Mouse (Mus musculus) lung, embryonic 14.5 days (tissue): ENCODE measurements around the gene Tmem30a. TPM values are rescaled to one million over a fixed set of nuclear protein-coding genes. Genes with fewer than 3 reads are reported as not detected.

ENCODE experiments used
- ATAC-seq: fragments of 200-750 bp; cut with Nextera tagmentation; 2 replicates; pipeline ENCODE4 v1.8.0; 2017; ENCODE audit warnings: mild to moderate bottlenecking, moderate TSS enrichment, moderate library complexity; ENCODE audit not compliant: insufficient read depth
- DNase-seq: peaks from one replicate; pipeline ENCODE4 v3.0.0-alpha.2; 2015
- H3K27ac ChIP-seq: fragments of 300-500 bp; sonication (generic); 2 replicates; pipeline ENCODE4 v1.5.1; 2014; ENCODE audit warnings: low read depth, mild to moderate bottlenecking, moderate library complexity
- H3K27me3 ChIP-seq: fragments of 300-500 bp; sonication (generic); 2 replicates; pipeline ENCODE4 v1.6.1; 2014; ENCODE audit warnings: low read length, control low read depth; ENCODE audit not compliant: insufficient read depth
- H3K36me3 ChIP-seq: fragments of 300-500 bp; sonication (generic); 2 replicates; pipeline ENCODE4 v1.6.1; 2014; ENCODE audit warnings: control low read depth; ENCODE audit not compliant: insufficient read depth
- H3K4me1 ChIP-seq: fragments of 300-500 bp; sonication (generic); 2 replicates; pipeline ENCODE4 v1.6.1; 2014; ENCODE audit warnings: antibody characterized with exemption, control low read depth; ENCODE audit not compliant: insufficient read depth
- H3K4me2 ChIP-seq: fragments of 300-500 bp; sonication (generic); 2 replicates; pipeline ENCODE4 v1.6.1; 2014; ENCODE audit warnings: mild to moderate bottlenecking
- H3K4me3 ChIP-seq: fragments of 300-500 bp; sonication (generic); 2 replicates; pipeline ENCODE4 v1.5.1; 2014; ENCODE audit warnings: low read depth, low read length
- H3K9ac ChIP-seq: fragments of 300-500 bp; sonication (generic); 2 replicates; pipeline ENCODE4 v1.6.1; 2014
- H3K9me3 ChIP-seq: fragments of 300-500 bp; sonication (generic); 2 replicates; pipeline ENCODE4 v1.6.1; 2016; ENCODE audit warnings: low read depth, low read length, control low read depth
- CTCF ChIP-seq: IDR thresholded peaks from 2 replicates; pipeline ENCODE4 v1.5.1; 2016; ENCODE audit warnings: antibody characterized with exemption, low read depth
- WGBS: fragments of 180-500 bp; shearing (Covaris S2); extraction: QIAGEN DNeasy Blood & Tissue Kit; methylation state at CpG from one replicate; pipeline ENCODE4 v1.1.7; 2014; 5-methylcytosine and 5-hydroxymethylcytosine counted together
- polyA plus RNA-seq: library from polyadenylated mRNA; unstranded; fragments of >200 nt; fragmentation: Nextera tagmentation; extraction: Ambion mirVana; gene quantifications from 2 replicates; pipeline ENCODE4 v1.2.1, GENCODE M21; 2014

The Tmem30a gene
- polyA plus RNA-seq, 1 experiment from 2014 or later: 92.2 TPM

GRCm38 (mm10) chr9:79796461-79797135 is 3.3 kb upstream of the Tmem30a start:
- no peak for TF ChIP-seq CTCF

DNA sequence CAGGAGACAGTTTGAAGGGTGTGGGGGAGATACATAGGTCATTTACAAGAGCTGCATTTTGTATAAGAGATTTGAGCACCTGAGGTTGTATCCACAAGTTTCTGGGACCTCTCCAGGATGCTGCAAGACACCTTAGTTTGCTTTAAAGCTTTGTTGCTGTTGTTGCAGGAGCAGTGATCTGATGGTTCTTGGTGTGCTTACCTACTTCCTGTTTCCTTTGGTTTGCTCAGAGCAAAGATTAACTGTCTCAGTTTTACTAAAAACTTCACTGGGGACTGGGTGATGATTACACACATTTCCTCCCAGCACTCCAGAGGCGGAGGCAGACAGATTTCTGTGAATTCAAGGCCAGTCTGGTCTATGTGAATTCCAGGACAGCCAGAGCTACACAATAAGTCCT is 1.8 kb upstream of the Tmem30a start:
- H3K4me1 ChIP-seq: peaks cover 5% of the 10 kb centered on the region; the same call in 1 of the 2 replicates
- no peaks in the 10 kb centered on the region for H3K36me3 ChIP-seq
- H3K9me3 ChIP-seq: no peaks in the 10 kb centered on the region
- no peak overlapping the region for H3K4me2 ChIP-seq
- H3K27me3 ChIP-seq: no peaks in the 10 kb centered on the region
- DNase-seq: no peak
- no peak overlapping the region for H3K9ac ChIP-seq
- H3K4me3 ChIP-seq: no peak overlapping the region
- no peak overlapping the region for H3K27ac ChIP-seq
- TF ChIP-seq CTCF: no peak
- WGBS: 67% methylated on average over 1 of the region's 1 CpGs
- no peak for ATAC-seq

More at GRCm38 (mm10) chr9:79796461-79797135, 3.3 kb upstream of the Tmem30a start:
- Histone ChIP-seq H3K4me2 (no peak overlapping the region), H3K27ac (0 out of 2 replicates have a peak overlapping the region, but pooled peaks have one; percentile 30), H3K4me1 (peaks cover 3% of the 10 kb centered on the region; the same call in 1 of the 2 replicates), H3K9me3 (no peaks in the 10 kb centered on the region), H3K27me3 (no peaks in the 10 kb centered on the region), H3K9ac (no peak overlapping the region), H3K4me3 (no peak overlapping the region), H3K36me3 (no peaks in the 10 kb centered on the region)
- ATAC-seq (no peak), DNase-seq (peak; percentile 21)
- 50% methylated on average over 7 of the region's 7 CpGs for WGBS

DNA sequence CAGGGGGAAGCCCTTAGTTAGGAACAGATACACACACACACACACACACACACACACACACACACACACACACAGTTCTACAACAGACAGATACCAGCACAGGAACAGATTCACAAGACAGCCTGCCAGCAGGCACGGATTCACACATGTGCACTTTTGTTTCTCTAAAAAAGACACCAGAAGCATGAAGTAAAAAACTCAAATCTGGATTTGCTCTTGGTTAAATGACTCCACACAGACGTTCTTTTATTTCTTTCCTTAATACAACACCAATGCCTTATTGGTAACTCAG is 7.6 kb downstream of the Tmem30a start:
- ATAC-seq (no peak), DNase-seq (no peak)
- WGBS: 73% methylated on average over 2 of the region's 2 CpGs
- no peak for TF ChIP-seq CTCF
- Histone ChIP-seq H3K4me2 (no peak overlapping the region), H3K4me1 (no peaks in the 10 kb centered on the region), H3K9ac (no peak overlapping the region), H3K36me3 (no peaks in the 10 kb centered on the region), H3K27ac (no peak overlapping the region), H3K27me3 (no peaks in the 10 kb centered on the region), H3K4me3 (no peak overlapping the region), H3K9me3 (no peaks in the 10 kb centered on the region)

DNA sequence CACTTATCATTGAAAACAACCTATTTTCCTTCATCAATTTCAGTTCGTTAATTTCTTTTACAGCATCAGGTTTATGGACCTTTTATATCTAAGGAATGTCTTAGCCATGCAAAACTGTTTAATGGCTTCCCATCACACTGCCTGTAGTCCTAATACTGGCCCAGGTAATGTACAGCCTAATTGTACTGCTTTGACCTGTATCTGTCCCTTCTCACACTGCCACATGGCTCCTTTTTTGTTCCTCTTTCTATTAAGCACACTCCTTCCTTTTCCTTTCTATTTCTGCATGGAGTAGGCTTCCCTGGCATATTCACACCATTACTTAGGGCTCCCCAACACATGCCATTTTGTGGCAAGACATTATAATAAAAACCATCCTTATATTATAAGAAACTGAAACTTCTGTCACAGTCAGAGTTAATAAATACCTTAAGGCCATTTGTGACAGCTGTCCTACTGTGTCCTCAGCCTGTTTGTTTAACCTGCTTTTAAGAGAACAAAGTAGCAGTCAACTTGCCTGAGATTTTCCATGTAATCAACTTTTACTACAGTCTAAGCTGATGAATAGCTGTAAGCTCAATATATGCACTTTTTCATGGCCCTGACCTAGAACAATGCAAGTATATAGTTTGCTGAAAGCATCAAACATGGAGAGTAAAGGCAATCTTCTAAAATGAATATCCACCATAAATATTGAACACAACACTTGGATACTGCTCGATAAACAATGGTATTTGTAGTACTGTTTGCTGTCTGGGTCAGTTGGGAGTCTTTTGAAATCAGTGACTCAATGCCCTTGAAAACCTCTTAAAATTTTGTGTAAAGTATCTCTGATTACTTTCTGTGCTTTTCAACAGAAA is 8.1 kb downstream of the Tmem30a start:
- Histone ChIP-seq H3K36me3 (no peaks in the 10 kb centered on the region), H3K4me1 (no peaks in the 10 kb centered on the region), H3K27me3 (no peaks in the 10 kb centered on the region), H3K4me3 (no peak overlapping the region), H3K4me2 (no peak overlapping the region), H3K27ac (no peak overlapping the region), H3K9ac (no peak overlapping the region), H3K9me3 (no peaks in the 10 kb centered on the region)
- TF ChIP-seq CTCF: no peak
- ATAC-seq (no peak), DNase-seq (no peak)
- 86% methylated on average over 2 of the region's 2 CpGs for WGBS

DNA sequence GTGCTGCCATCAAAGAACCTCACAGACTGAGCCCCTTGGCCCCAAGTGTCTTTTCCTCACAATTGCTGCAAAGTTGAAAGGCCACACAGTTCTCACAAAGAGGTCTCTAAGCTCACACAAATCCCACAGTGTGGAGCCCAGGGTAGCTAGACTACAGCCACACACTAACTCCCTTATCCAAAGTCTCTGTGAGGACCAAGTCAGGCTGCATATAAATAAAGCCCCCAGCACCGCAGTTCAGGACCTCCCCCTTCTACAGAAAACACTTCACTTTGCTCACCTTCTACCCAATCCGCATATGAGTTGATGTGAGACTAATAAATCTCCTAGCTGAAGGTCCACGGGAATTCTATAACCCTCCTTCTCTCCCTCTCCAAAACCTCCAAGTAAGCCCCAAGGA is 8.9 kb downstream of the Tmem30a start:
- Histone ChIP-seq H3K9me3 (no peaks in the 10 kb centered on the region), H3K4me1 (no peaks in the 10 kb centered on the region), H3K4me3 (no peak overlapping the region), H3K27ac (no peak overlapping the region), H3K36me3 (no peaks in the 10 kb centered on the region), H3K4me2 (no peak overlapping the region), H3K27me3 (no peaks in the 10 kb centered on the region), H3K9ac (no peak overlapping the region)
- no peak for DNase-seq
- no peak for ATAC-seq
- no peak for TF ChIP-seq CTCF
- 54% methylated on average over 3 of the region's 3 CpGs for WGBS

DNA sequence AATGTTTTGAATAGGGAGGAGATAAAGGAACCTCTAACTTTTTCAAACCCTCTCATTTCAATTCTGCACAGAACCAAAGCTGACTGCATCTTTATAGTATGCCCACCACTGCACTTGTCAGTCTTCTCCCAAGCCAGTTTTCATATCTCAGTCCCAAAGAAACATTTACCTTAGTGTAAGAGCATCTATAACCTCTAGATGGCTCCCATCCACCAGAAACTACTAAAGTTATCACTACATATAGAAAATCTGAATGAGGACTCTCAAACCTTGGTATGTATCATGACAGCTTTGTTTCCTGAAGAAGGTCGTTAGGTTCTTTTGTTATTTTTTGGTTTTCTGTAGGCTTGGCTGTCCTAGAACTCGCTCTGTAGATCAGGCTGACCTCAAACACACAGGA is 14.0 kb downstream of the Tmem30a start:
- 65% methylated on average over 2 of the region's 2 CpGs for WGBS
- Histone ChIP-seq H3K27ac (no peak overlapping the region), H3K4me2 (no peak overlapping the region), H3K9me3 (no peaks in the 10 kb centered on the region), H3K9ac (no peak overlapping the region), H3K36me3 (peaks cover 15% of the 10 kb centered on the region), H3K27me3 (no peaks in the 10 kb centered on the region), H3K4me3 (no peak overlapping the region), H3K4me1 (no peaks in the 10 kb centered on the region)
- peak; percentile 39 for TF ChIP-seq CTCF
- no peak for ATAC-seq
- peak; percentile 55 for DNase-seq

DNA sequence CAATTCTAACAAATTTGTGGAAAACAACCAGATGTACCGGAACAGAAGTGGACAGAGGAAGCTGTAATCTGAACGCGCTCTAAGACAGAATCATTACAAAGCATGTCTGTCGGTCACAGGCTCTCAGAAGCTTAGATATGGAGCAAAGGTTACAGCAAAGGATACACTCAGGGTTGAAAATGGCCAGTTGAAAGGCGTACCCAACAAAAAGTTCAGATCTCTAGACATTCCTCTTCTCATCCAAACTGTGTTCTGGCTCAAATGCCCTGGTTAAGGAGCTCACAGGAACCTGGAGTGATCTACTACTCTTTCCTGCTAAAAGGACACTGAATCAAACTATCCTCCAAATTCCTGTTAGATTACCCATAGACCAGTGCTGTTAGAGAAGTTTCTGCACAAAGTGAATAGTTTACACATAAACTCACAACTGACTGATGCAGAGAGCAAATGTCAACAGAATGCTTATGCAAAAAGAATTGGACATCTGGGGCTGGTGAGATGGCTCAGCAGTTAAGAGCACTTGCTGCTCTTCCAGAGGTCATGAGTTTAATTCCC is 26.2 kb downstream of the Tmem30a start:
- Histone ChIP-seq H3K9ac (no peak overlapping the region), H3K4me3 (no peak overlapping the region), H3K36me3 (peaks cover 18% of the 10 kb centered on the region; the same call in 1 of the 2 replicates), H3K27ac (no peak overlapping the region), H3K27me3 (no peaks in the 10 kb centered on the region), H3K4me2 (no peak overlapping the region), H3K9me3 (no peaks in the 10 kb centered on the region), H3K4me1 (no peaks in the 10 kb centered on the region)
- no peak for TF ChIP-seq CTCF
- DNase-seq: no peak
- 87% methylated on average over 5 of the region's 5 CpGs for WGBS
- no peak for ATAC-seq
